Mouse (Mus musculus) megakaryocyte, embryonic 14.5 days (primary cell): ENCODE data around the gene Ormdl2.

ENCODE experiments used
- FLI1 ChIP-seq: IDR thresholded peaks from 2 replicates; pipeline ENCODE4 v1.6.1; 2012; ENCODE audit warnings: low read length, inconsistent platforms, mixed read lengths
- GATA1 ChIP-seq: IDR thresholded peaks from 3 replicates; pipeline ENCODE4 v1.6.1; 2012; ENCODE audit warnings: mixed read lengths, low read length, inconsistent platforms, borderline replicate concordance

- TF ChIP-seq GATA1 (no peak), FLI1 (no peak)
These were observed 27.0 kb upstream of the Ormdl2 start for GRCm38 (mm10) chr10:128848426-128848825.
